Mouse (Mus musculus): ENCODE data around the gene Jmjd4.

GRCm38 (mm10) chr11:59405761-59406160 is 44.1 kb upstream of the Jmjd4 start:
- TF ChIP-seq POLR2A (IDR thresholded peaks at IDR 0.05; ENCODE audit: low read depth, low read length) = no peak
- no peak for TF ChIP-seq CTCF (IDR thresholded peaks at IDR 0.05; ENCODE audit: extremely low read depth, insufficient read length, insufficient replicate concordance, low read depth, low read length)
